Mouse (Mus musculus): ENCODE data around the gene Ppp2r5d. TPM values are rescaled to one million over a fixed set of nuclear protein-coding genes. Genes with fewer than 3 reads are reported as not detected.

Gene Ppp2r5d
- polyA plus RNA-seq, 1 experiment from 2014 or later, result 56.1 TPM

DNA sequence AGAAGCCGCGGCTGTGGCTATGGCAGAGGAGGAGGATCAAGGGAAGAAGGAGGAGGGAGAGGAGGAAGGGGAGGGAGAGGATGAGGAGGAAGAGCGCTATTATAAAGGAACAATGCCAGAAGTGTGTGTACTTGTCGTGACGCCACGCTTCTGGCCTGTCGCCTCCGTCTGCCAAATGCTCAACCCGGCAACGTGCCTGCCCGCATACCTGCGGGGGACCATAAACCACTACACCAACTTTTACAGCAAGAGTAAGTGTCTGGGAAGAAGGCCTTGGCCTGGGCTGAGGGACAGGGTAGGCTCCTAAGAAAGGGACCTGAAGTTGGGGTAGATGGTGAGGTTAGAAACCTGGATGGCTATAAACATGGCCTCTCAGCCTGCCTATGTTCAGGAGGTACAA is 42.9 kb downstream of the Ppp2r5d start:
- H3K9ac ChIP-seq (ENCODE audit: low read length), result no peak overlapping the region
- WGBS, result 88% methylated on average over 12 of the region's 12 CpGs

DNA sequence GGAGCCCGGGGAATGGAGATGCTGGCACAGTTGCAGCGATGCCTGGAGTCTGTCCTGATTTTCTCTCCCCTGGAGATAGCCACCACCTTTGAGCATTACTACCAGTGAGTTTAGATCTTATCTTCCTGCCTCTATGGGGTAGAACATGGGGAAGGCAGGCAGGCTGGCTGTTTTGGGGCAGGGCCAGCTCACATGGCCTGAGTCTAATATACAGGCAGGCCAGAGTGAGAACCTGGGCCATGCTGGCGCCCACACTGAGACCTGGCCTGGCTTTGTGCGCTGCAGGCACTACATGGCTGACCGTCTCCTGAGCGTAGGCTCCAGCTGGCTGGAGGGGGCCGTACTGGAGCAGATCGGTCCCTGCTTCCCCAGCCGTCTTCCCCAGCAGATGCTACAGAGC is 43.6 kb downstream of the Ppp2r5d start:
- 93% methylated on average over 9 of the region's 9 CpGs for WGBS
- H3K4me2 ChIP-seq (ENCODE audit: low read depth, low read length), result no peak overlapping the region
- no peak for ATAC-seq (replicated peaks; ENCODE audit: extremely low read depth, insufficient read depth, low FRiP score)
- H3K27me3 ChIP-seq (ENCODE audit: control insufficient read depth, insufficient read depth, low read length), result no peaks in the 10 kb centered on the region
- no peaks in the 10 kb centered on the region for H3K4me1 ChIP-seq (ENCODE audit: control insufficient read depth, insufficient read depth, low read length)
- H3K27ac ChIP-seq (ENCODE audit: low read length), result no peak overlapping the region
- H3K4me3 ChIP-seq (ENCODE audit: low read length), result no peak overlapping the region
- H3K9ac ChIP-seq (ENCODE audit: low read length), result no peak overlapping the region
- no peaks in the 10 kb centered on the region for H3K9me3 ChIP-seq (replicated peaks; ENCODE audit: control insufficient read depth, low read length)
- peaks cover 66% of the 10 kb centered on the region for H3K36me3 ChIP-seq (ENCODE audit: control insufficient read depth, insufficient read depth)

More for the DNA sequence above, 42.9 kb downstream of the Ppp2r5d start:
- no peak overlapping the region for H3K4me2 ChIP-seq (ENCODE audit: low read depth, low read length)
- no peak for ATAC-seq (replicated peaks; ENCODE audit: extremely low read depth, insufficient read depth, low FRiP score)
- H3K36me3 ChIP-seq (ENCODE audit: control insufficient read depth, insufficient read depth), result peaks cover 63% of the 10 kb centered on the region
- no peak overlapping the region for H3K4me3 ChIP-seq (ENCODE audit: low read length)
- no peaks in the 10 kb centered on the region for H3K4me1 ChIP-seq (ENCODE audit: control insufficient read depth, insufficient read depth, low read length)
- no peak overlapping the region for H3K27ac ChIP-seq (ENCODE audit: low read length)
- H3K27me3 ChIP-seq (ENCODE audit: control insufficient read depth, insufficient read depth, low read length), result no peaks in the 10 kb centered on the region
- H3K9me3 ChIP-seq (replicated peaks; ENCODE audit: control insufficient read depth, low read length), result no peaks in the 10 kb centered on the region

DNA sequence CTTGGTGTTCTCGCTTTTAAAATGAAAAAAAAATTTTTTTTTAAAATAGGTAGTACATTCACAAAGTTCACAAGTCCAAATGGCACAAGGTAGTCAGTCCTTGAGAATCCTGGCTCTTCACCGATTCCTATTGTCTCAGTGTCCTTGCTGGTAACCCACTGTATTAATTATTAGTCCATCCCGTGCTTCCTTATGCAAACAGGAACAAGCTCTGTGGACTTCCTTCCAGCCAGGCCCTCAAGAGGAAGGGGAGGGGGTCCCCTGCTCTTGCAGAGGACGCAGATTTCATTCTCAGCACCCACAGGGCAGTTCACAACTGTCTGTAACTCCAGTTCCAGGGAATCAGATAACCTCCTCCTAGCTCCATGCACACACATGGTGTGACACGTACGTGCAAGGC is 48.9 kb downstream of the Ppp2r5d start:
- H3K27ac ChIP-seq (ENCODE audit: low read length), result no peak overlapping the region
- no peak overlapping the region for H3K4me2 ChIP-seq (ENCODE audit: low read depth, low read length)
- H3K4me3 ChIP-seq (ENCODE audit: low read length), result no peak overlapping the region
- no peak overlapping the region for H3K9ac ChIP-seq (ENCODE audit: low read length)
- peaks cover 20% of the 10 kb centered on the region for H3K4me1 ChIP-seq (ENCODE audit: control insufficient read depth, insufficient read depth, low read length)
- no peaks in the 10 kb centered on the region for H3K27me3 ChIP-seq (ENCODE audit: control insufficient read depth, insufficient read depth, low read length)
- H3K36me3 ChIP-seq (ENCODE audit: control insufficient read depth, insufficient read depth), result peaks cover 70% of the 10 kb centered on the region
- no peaks in the 10 kb centered on the region for H3K9me3 ChIP-seq (replicated peaks; ENCODE audit: control insufficient read depth, low read length)
- WGBS, result 78% methylated on average over 6 of the region's 6 CpGs
- no peak for ATAC-seq (replicated peaks; ENCODE audit: extremely low read depth, insufficient read depth, low FRiP score)

DNA sequence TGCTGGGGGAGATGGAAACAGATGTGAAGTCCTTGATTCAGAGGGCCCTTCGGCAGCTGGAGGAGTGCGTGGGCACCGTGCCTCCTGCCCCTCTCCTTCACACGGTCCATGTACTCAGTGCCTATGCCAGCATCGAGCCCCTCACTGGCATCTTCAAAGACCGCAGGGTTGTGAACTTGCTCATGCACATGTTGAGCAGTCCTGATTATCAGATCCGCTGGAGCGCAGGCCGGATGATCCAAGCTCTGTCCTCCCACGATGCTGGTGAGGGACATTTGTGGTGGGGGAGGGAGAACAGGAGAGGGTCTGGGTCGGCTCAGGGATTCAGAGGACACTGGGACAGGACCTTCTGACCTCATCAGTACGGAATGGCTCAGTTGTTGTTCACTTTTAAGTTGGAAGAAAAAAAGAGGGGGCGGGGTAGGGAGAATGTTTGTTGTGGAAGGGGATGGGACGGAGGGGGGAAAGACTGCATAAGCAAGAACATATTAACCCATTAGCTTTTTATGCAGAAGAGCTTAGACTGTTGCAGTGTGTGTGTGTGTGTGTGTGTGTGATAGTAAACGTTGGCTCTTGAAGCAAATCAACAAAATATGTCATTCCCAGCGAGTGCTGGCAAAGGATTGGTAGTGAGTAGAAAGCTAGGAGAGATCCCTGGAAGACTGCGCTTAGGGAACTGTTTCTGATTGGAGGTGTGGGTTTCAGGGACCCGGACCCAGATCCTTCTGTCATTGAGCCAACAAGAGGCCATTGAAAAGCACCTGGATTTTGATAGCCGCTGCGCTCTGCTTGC is 53.0 kb downstream of the Ppp2r5d start:
- peaks cover 41% of the 10 kb centered on the region for H3K36me3 ChIP-seq (ENCODE audit: control insufficient read depth, insufficient read depth)
- WGBS, result 51% methylated on average over 20 of the region's 20 CpGs

DNA sequence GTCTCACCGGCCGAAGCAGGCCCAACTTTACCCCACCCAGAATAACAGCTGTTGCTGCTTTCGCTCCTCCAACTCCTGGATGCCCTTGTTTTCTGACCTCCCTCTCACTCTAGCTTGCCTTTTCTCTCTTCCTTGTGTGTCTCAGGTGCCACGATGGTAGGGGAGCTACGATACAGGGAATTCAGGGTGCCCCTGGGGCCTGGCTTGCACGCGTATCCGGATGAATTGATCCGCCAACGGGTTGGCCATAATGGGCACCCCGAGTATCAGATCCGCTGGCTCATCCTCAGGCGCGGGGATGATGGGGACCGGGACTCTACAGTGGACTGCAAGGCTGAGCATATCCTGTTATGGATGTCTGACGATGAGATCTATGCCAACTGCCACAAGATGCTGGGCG is 53.6 kb downstream of the Ppp2r5d start:
- no peak for ATAC-seq (replicated peaks; ENCODE audit: extremely low read depth, insufficient read depth, low FRiP score)
- H3K27ac ChIP-seq (ENCODE audit: low read length), result peak overlapping the region; percentile 99
- peak overlapping the region; percentile 93 for H3K4me2 ChIP-seq (ENCODE audit: low read depth, low read length)
- peak overlapping the region; percentile 97 for H3K9ac ChIP-seq (ENCODE audit: low read length)
- no peaks in the 10 kb centered on the region for H3K9me3 ChIP-seq (replicated peaks; ENCODE audit: control insufficient read depth, low read length)
- peak overlapping the region; percentile 80 for H3K4me3 ChIP-seq (ENCODE audit: low read length)
- H3K36me3 ChIP-seq (ENCODE audit: control insufficient read depth, insufficient read depth), result peaks cover 38% of the 10 kb centered on the region
- H3K27me3 ChIP-seq (ENCODE audit: control insufficient read depth, insufficient read depth, low read length), result no peaks in the 10 kb centered on the region
- WGBS, result 64% methylated on average over 17 of the region's 17 CpGs
- H3K4me1 ChIP-seq (ENCODE audit: control insufficient read depth, insufficient read depth, low read length), result peaks cover 35% of the 10 kb centered on the region

More for the DNA sequence above, 53.0 kb downstream of the Ppp2r5d start:
- Histone ChIP-seq H3K9me3 (replicated peaks; ENCODE audit: control insufficient read depth, low read length) (no peaks in the 10 kb centered on the region), H3K4me3 (ENCODE audit: low read length) (peak overlapping the region; percentile 80), H3K9ac (ENCODE audit: low read length) (peak overlapping the region; percentile 97), H3K4me1 (ENCODE audit: control insufficient read depth, insufficient read depth, low read length) (peaks cover 30% of the 10 kb centered on the region), H3K4me2 (ENCODE audit: low read depth, low read length) (peak overlapping the region; percentile 93), H3K27me3 (ENCODE audit: control insufficient read depth, insufficient read depth, low read length) (no peaks in the 10 kb centered on the region), H3K27ac (ENCODE audit: low read length) (peak overlapping the region; percentile 99)
- ATAC-seq (replicated peaks; ENCODE audit: extremely low read depth, insufficient read depth, low FRiP score), result no peak

DNA sequence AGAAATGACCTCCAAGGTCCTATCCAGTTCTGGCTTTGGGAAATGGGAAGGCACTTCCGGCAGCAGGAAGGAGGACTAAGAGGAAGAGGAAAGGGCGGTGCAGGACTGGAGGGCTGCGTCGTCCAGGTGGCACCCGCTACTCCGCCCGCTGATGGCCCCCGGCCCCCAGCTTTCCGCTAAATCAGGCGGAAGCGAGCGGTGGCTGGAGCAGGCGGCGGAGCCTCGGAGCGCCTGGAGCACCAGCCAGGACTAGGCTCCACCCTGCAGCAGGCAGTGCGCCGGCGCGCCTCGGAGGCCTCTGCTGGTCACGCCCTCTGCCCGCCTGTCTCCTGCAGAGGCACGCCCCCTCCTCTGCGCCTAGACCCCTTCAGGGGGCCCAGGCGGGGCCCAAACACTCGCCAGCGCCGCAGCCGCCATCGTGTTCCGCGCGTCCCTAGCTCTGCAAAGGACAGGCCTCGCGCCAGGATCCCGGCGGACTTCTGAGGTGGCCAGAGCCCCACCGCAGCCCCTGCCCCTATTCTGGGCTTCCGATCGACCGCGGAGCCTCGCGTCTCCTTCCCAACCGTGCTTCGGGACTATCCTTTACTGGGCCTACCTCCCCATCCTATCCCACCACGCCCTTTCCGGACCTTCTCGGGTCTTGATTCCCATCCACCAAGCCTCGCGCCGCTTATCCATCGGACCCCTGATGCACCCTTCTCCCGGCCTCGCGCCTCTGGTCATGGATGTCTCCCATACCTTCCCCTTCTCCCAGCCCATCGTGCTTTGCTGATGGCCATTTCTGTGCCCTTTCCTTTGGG is 54.5 kb downstream of the Ppp2r5d start, which contains the start of gene Cul7:
Gene Cul7, plus strand, starts transcription at position 106 of the 800 bp plus-strand sequence.
- no peaks in the 10 kb centered on the region for H3K27me3 ChIP-seq (ENCODE audit: control insufficient read depth, insufficient read depth, low read length)
- peak; percentile 92 for ATAC-seq (replicated peaks; ENCODE audit: extremely low read depth, insufficient read depth, low FRiP score)
- peaks cover 31% of the 10 kb centered on the region for H3K36me3 ChIP-seq (ENCODE audit: control insufficient read depth, insufficient read depth)
- H3K9ac ChIP-seq (ENCODE audit: low read length), result peak within 1 kb of the TSS; percentile 97
- peaks cover 35% of the 10 kb centered on the region for H3K4me1 ChIP-seq (ENCODE audit: control insufficient read depth, insufficient read depth, low read length)
- H3K9me3 ChIP-seq (replicated peaks; ENCODE audit: control insufficient read depth, low read length), result no peaks in the 10 kb centered on the region
- WGBS, result under 1% methylated on average over 58 of the region's 58 CpGs
- peak within 1 kb of the TSS; percentile 80 for H3K4me3 ChIP-seq (ENCODE audit: low read length)
- H3K27ac ChIP-seq (ENCODE audit: low read length), result peak within 1 kb of the TSS; percentile 99
- peak within 1 kb of the TSS; percentile 93 for H3K4me2 ChIP-seq (ENCODE audit: low read depth, low read length)

DNA sequence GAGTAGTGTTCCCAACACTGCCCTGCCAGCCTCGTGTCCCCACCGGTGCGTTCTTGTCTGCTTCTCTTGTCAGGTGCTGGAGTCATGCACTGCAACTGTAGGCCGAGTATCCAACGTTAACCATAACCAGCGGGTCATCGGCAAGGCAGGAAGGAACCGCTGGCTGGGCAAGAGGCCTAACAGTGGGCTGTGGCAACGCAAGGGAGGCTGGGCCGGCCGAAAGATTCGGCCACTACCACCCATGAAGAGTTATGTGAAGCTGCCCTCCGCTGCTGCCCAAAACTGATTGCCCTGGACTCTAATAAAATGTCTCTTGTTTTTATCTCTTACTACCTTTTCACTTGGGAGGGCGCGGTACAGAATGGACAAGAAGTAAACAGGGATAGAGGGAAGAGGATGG is 55.1 kb downstream of the Ppp2r5d start:
- Histone ChIP-seq H3K9me3 (replicated peaks; ENCODE audit: control insufficient read depth, low read length) (no peaks in the 10 kb centered on the region), H3K36me3 (ENCODE audit: control insufficient read depth, insufficient read depth) (peaks cover 27% of the 10 kb centered on the region), H3K9ac (ENCODE audit: low read length) (peak overlapping the region; percentile 97), H3K4me1 (ENCODE audit: control insufficient read depth, insufficient read depth, low read length) (peaks cover 39% of the 10 kb centered on the region), H3K4me3 (ENCODE audit: low read length) (peak overlapping the region; percentile 80), H3K4me2 (ENCODE audit: low read depth, low read length) (peak overlapping the region; percentile 93), H3K27me3 (ENCODE audit: control insufficient read depth, insufficient read depth, low read length) (no peaks in the 10 kb centered on the region), H3K27ac (ENCODE audit: low read length) (peak overlapping the region; percentile 99)
- ATAC-seq (replicated peaks; ENCODE audit: extremely low read depth, insufficient read depth, low FRiP score), result no peak
- 24% methylated on average over 15 of the region's 15 CpGs for WGBS

DNA sequence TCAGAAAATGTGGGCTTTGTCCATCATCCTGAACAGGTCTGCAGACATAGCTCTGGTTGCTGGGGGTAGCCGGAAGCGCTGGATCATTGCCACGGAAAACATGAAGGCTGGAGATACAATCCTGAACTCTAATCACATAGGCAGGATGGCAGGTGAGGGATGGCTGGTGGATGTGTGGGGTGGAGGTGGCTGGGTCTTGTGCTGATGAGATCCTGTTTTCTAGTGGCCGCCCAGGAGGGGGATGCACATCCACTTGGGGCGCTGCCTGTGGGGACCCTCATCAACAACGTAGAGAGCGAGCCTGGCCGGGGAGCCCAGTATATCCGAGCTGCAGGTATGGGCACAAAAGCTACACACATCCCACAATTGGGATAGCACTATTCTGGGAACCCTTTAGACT is 56.5 kb downstream of the Ppp2r5d start:
- H3K4me2 ChIP-seq (ENCODE audit: low read depth, low read length), result no peak overlapping the region
- no peak overlapping the region for H3K9ac ChIP-seq (ENCODE audit: low read length)
- peaks cover 44% of the 10 kb centered on the region for H3K4me1 ChIP-seq (ENCODE audit: control insufficient read depth, insufficient read depth, low read length)
- ATAC-seq (replicated peaks; ENCODE audit: extremely low read depth, insufficient read depth, low FRiP score), result no peak
- no peaks in the 10 kb centered on the region for H3K9me3 ChIP-seq (replicated peaks; ENCODE audit: control insufficient read depth, low read length)
- H3K27me3 ChIP-seq (ENCODE audit: control insufficient read depth, insufficient read depth, low read length), result no peaks in the 10 kb centered on the region
- H3K36me3 ChIP-seq (ENCODE audit: control insufficient read depth, insufficient read depth), result peaks cover 13% of the 10 kb centered on the region
- H3K27ac ChIP-seq (ENCODE audit: low read length), result no peak overlapping the region
- no peak overlapping the region for H3K4me3 ChIP-seq (ENCODE audit: low read length)
- WGBS, result 91% methylated on average over 9 of the region's 9 CpGs

DNA sequence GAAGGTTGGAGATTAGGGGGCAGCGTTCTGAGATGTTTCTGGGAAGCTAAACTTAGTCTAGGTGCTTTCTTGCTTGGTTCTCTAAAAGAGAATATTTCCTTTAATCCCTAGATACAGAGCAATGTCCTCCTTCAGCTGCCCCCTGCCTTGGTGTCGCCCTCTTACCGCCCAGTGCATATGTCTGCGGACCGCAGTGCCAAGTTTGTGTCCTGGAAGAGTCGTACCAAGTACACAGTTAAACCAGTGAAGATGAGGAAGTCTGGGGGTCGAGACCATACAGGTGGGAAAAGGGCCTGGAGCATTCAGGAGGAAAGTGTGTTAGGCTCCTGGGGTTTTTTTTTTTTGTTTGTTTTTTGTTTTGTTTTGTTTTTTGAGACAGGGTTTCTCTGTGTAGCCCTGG is 57.6 kb downstream of the Ppp2r5d start:
- no peaks in the 10 kb centered on the region for H3K27me3 ChIP-seq (ENCODE audit: control insufficient read depth, insufficient read depth, low read length)
- no peak for ATAC-seq (replicated peaks; ENCODE audit: extremely low read depth, insufficient read depth, low FRiP score)
- no peak overlapping the region for H3K27ac ChIP-seq (ENCODE audit: low read length)
- 92% methylated on average over 7 of the region's 7 CpGs for WGBS
- no peak overlapping the region for H3K9ac ChIP-seq (ENCODE audit: low read length)
- peaks cover 5% of the 10 kb centered on the region; the same call in 1 of the 2 replicates for H3K36me3 ChIP-seq (ENCODE audit: control insufficient read depth, insufficient read depth)
- H3K4me1 ChIP-seq (ENCODE audit: control insufficient read depth, insufficient read depth, low read length), result peaks cover 36% of the 10 kb centered on the region
- H3K4me2 ChIP-seq (ENCODE audit: low read depth, low read length), result no peak overlapping the region
- H3K4me3 ChIP-seq (ENCODE audit: low read length), result no peak overlapping the region
- H3K9me3 ChIP-seq (replicated peaks; ENCODE audit: control insufficient read depth, low read length), result no peaks in the 10 kb centered on the region
